In the genomic region with DNA sequence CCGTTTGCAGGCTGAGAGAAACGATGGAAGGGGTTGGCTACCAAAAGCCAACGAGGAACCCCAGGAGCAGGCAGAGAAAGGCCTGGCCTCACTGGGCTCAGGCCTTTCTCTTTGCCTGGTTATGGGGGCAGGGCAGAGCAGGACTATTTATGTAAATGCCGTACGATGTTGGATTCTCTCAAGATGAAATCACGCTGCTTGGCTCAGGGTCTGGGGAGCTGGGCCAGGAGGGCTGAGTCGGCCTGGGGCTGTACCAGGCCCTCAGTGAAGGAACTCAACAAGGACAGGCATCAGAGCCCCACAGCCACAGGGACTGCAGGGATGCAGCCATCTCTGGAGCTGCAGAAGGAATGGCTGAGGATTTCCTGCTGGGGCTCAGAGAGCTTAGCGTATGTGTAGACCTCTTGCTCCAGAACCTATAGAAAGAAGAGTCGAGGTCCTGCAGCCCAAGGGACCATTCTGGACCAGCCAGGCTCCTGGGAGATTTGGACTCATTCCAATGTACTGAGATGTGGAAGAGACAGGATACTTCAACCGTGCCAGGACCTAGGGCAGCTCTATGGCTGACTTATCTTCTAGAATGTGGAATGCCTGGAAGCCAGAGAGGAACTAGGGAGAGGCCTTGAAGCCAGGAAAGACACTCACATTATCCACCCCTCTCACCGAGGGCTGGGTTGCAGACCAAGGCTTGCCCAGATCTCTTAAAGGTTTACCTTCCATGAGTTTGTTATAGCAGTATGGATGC, we compare ENCODE assay signal across 11 mouse cellular contexts. TPM values are rescaled to one million over a fixed set of nuclear protein-coding genes. Genes with fewer than 3 reads are reported as not detected.
A peak's percentile ranks its signal among the peaks of the same experiment; 100 is the strongest.
DNase-seq lines count a peak whose midpoint lies in the region; ATAC-seq and TF ChIP-seq lines count a peak whose summit lies in the region.
"Had no signal": no experiment of that assay in that cellular context is flagged by ENCODE, and none has a peak within 500 bp of the region (broad histone marks: within the 10 kb centered on the region; RNA-seq: fewer than 3 reads in every experiment).

No protein-coding gene starts in this region.

- 70% methylated on average over 11 of the region's 11 CpGs for WGBS in heart, embryonic 10.5 days
- 26% methylated on average over 11 of the region's 11 CpGs for WGBS in heart, postnatal 0 days
- WGBS in forebrain, embryonic 11.5 days = 80% methylated on average over 11 of the region's 11 CpGs
- 78% methylated on average over 11 of the region's 11 CpGs for WGBS in midbrain, embryonic 13.5 days

- H3K27me3 ChIP-seq in heart, embryonic 10.5 days (ENCODE audit: insufficient read depth, poor library complexity, severe bottlenecking) = no peaks in the 10 kb centered on the region
- no peaks in the 10 kb centered on the region for H3K27me3 ChIP-seq in heart, postnatal 0 days (ENCODE audit: control insufficient read depth, insufficient read depth, low read length)
- no peaks in the 10 kb centered on the region for H3K27me3 ChIP-seq in forebrain, embryonic 11.5 days (ENCODE audit: control insufficient read depth, insufficient read depth, low read length)
- no peaks in the 10 kb centered on the region for H3K27me3 ChIP-seq in midbrain, embryonic 13.5 days

- no peaks in the 10 kb centered on the region for H3K36me3 ChIP-seq in heart, embryonic 10.5 days
- H3K36me3 ChIP-seq in heart, postnatal 0 days (replicated peaks; ENCODE audit: control insufficient read depth, insufficient read depth, low read length) = no peaks in the 10 kb centered on the region
- H3K36me3 ChIP-seq in forebrain, embryonic 11.5 days (ENCODE audit: control insufficient read depth, insufficient read depth, low read length) = no peaks in the 10 kb centered on the region
- no peaks in the 10 kb centered on the region for H3K36me3 ChIP-seq in midbrain, embryonic 13.5 days

- no peak overlapping the region for H3K9ac ChIP-seq in heart, postnatal 0 days (replicated peaks; ENCODE audit: low read depth, low read length)
- no peak overlapping the region for H3K9ac ChIP-seq in forebrain, embryonic 11.5 days (ENCODE audit: low read length)
- no peak overlapping the region for H3K9ac ChIP-seq in midbrain, embryonic 13.5 days (replicated peaks)
- H3K9ac ChIP-seq: liver, postnatal 0 days had no signal

- H3K4me2 ChIP-seq in heart, postnatal 0 days (ENCODE audit: low read depth, low read length) = no peak overlapping the region
- no peak overlapping the region for H3K4me2 ChIP-seq in forebrain, embryonic 11.5 days (ENCODE audit: low read depth, low read length, severe bottlenecking)
- H3K4me2 ChIP-seq in midbrain, embryonic 13.5 days (replicated peaks) = no peak overlapping the region

- H3K27ac ChIP-seq in heart, embryonic 10.5 days = no peak overlapping the region
- peak overlapping the region; percentile 58 for H3K27ac ChIP-seq in heart, postnatal 0 days (ENCODE audit: low read depth)
- no peak overlapping the region for H3K27ac ChIP-seq in forebrain, embryonic 11.5 days (ENCODE audit: low read depth, low read length)
- H3K27ac ChIP-seq in midbrain, embryonic 13.5 days = no peak overlapping the region
- H3K27ac ChIP-seq: kidney, postnatal 0 days had no signal

- ATAC-seq in erythroblast, adult 5-6 weeks (replicated peaks; ENCODE audit: low FRiP score, poor library complexity, severe bottlenecking) = 0 out of 2 replicates have a peak, but pooled peaks have one; percentile 7
- ATAC-seq in heart, postnatal 0 days (ENCODE audit: insufficient read depth, low read depth) = peak; percentile 72
- ATAC-seq in forebrain, embryonic 11.5 days (replicated peaks; ENCODE audit: low FRiP score) = no peak
- ATAC-seq in midbrain, embryonic 13.5 days = no peak
- ATAC-seq: CD4-positive, CD25-positive, alpha-beta regulatory T cell, adult 4 months; liver, postnatal 0 days had no signal

- TF ChIP-seq CTCF in heart, postnatal 0 days (IDR thresholded peaks at IDR 0.05; ENCODE audit: low read depth) = no peak

- peaks cover 24% of the 10 kb centered on the region for H3K4me1 ChIP-seq in heart, embryonic 10.5 days
- H3K4me1 ChIP-seq in heart, postnatal 0 days (ENCODE audit: control insufficient read depth, insufficient read depth) = 0 out of 2 replicates have a peak, but pooled peaks cover 13% of the 10 kb centered on the region
- H3K4me1 ChIP-seq in forebrain, embryonic 11.5 days (replicated peaks; ENCODE audit: control insufficient read depth, insufficient read depth, low read length) = no peaks in the 10 kb centered on the region
- H3K4me1 ChIP-seq in midbrain, embryonic 13.5 days (replicated peaks) = no peaks in the 10 kb centered on the region

- peak; percentile 96 for DNase-seq in heart, adult 11 months
- DNase-seq in heart, embryonic 10.5 days (ENCODE audit: low spot score) = no peak
- peak; percentile 62 for DNase-seq in heart, postnatal 0 days (ENCODE audit: low spot score)
- peak; percentile 50 for DNase-seq in ovary, postnatal 14 days (ENCODE audit: low spot score)
- no peak for DNase-seq in forebrain, embryonic 11.5 days (ENCODE audit: low spot score)
- DNase-seq in left cerebral cortex, adult 9 months (ENCODE audit: low spot score in 2 of 2) = no peak
- DNase-seq: liver, postnatal 0 days had no signal

- peak; percentile 68; the same call in 1 of the 2 replicates for TF ChIP-seq EP300 in heart, postnatal 0 days (IDR thresholded peaks at IDR 0.05; ENCODE audit: low read depth)

- no peak overlapping the region for H3K4me3 ChIP-seq in heart, embryonic 10.5 days
- no peak overlapping the region for H3K4me3 ChIP-seq in heart, postnatal 0 days (ENCODE audit: low read depth, low read length)
- H3K4me3 ChIP-seq in forebrain, embryonic 11.5 days (ENCODE audit: low read depth, low read length) = no peak overlapping the region
- no peak overlapping the region for H3K4me3 ChIP-seq in midbrain, embryonic 13.5 days (replicated peaks)

- H3K9me3 ChIP-seq in heart, embryonic 10.5 days = no peaks in the 10 kb centered on the region
- no peaks in the 10 kb centered on the region for H3K9me3 ChIP-seq in heart, postnatal 0 days (replicated peaks; ENCODE audit: control insufficient read depth, low read length)
- no peaks in the 10 kb centered on the region for H3K9me3 ChIP-seq in forebrain, embryonic 11.5 days (ENCODE audit: control insufficient read depth, low read length)
- no peaks in the 10 kb centered on the region for H3K9me3 ChIP-seq in midbrain, embryonic 13.5 days

RNA-seq across cellular contexts. Expression of gene Prss38, which starts 29.1 kb away (rescaled TPM):
- polyA plus RNA-seq in heart, embryonic 10.5 days (2016; fragmentation: Nextera tagmentation; extraction: Ambion mirVana) = not detected in 2 replicates
- not detected in 2 replicates for total RNA-seq in erythroblast, adult 5-6 weeks (2015; ENCODE audit: low replicate concordance)
- not detected in 2 replicates for total RNA-seq in erythroblast, adult 5-6 weeks (2017; ENCODE audit: low replicate concordance)
- total RNA-seq in heart, postnatal 0 days (2014; rRNA removed; ENCODE audit: low replicate concordance) = not detected in 2 replicates
- polyA plus RNA-seq in heart, postnatal 0 days (2015; fragmentation: Nextera tagmentation; extraction: Ambion mirVana) = not detected in 2 replicates
- not detected in 2 replicates for polyA plus RNA-seq in forebrain, embryonic 11.5 days (2014; fragmentation: Nextera tagmentation; extraction: Ambion mirVana)
- not detected in 2 replicates for polyA plus RNA-seq in midbrain, embryonic 13.5 days (2015; fragmentation: Nextera tagmentation; extraction: Ambion mirVana)
- polyA plus RNA-seq: CD4-positive, CD25-positive, alpha-beta regulatory T cell, adult 4 months; kidney, postnatal 0 days; liver, postnatal 0 days had no signal

RNA-seq across cellular contexts. Expression of gene Wnt9a, which starts 39.6 kb away (rescaled TPM):
- 3.8 and 4.1 TPM in 2 replicates for polyA plus RNA-seq in heart, embryonic 10.5 days (2016; fragmentation: Nextera tagmentation; extraction: Ambion mirVana)
- total RNA-seq in erythroblast, adult 5-6 weeks (2015; ENCODE audit: low replicate concordance) = not detected in 2 replicates
- not detected in 2 replicates for total RNA-seq in erythroblast, adult 5-6 weeks (2017; ENCODE audit: low replicate concordance)
- 3.4 and 4.0 TPM in 2 replicates for total RNA-seq in heart, postnatal 0 days (2014; rRNA removed; ENCODE audit: low replicate concordance)
- polyA plus RNA-seq in heart, postnatal 0 days (2015; fragmentation: Nextera tagmentation; extraction: Ambion mirVana) = 2.8 and 2.9 TPM in 2 replicates
- 4.3 and 4.7 TPM in 2 replicates for polyA plus RNA-seq in forebrain, embryonic 11.5 days (2014; fragmentation: Nextera tagmentation; extraction: Ambion mirVana)
- polyA plus RNA-seq in midbrain, embryonic 13.5 days (2015; fragmentation: Nextera tagmentation; extraction: Ambion mirVana) = 2.9 and 6.0 TPM in 2 replicates
- polyA plus RNA-seq: CD4-positive, CD25-positive, alpha-beta regulatory T cell, adult 4 months had no signal

RNA-seq across cellular contexts. Expression of gene Wnt3a, which starts 55.8 kb away (rescaled TPM):
- polyA plus RNA-seq in heart, embryonic 10.5 days (2016; fragmentation: Nextera tagmentation; extraction: Ambion mirVana) = 0.08 TPM in 1 of 2 replicates, not detected in the other
- not detected in 2 replicates for total RNA-seq in erythroblast, adult 5-6 weeks (2015; ENCODE audit: low replicate concordance)
- total RNA-seq in erythroblast, adult 5-6 weeks (2017; ENCODE audit: low replicate concordance) = 0.42 TPM in 1 of 2 replicates, not detected in the other
- total RNA-seq in heart, postnatal 0 days (2014; rRNA removed; ENCODE audit: low replicate concordance) = not detected in 2 replicates
- polyA plus RNA-seq in heart, postnatal 0 days (2015; fragmentation: Nextera tagmentation; extraction: Ambion mirVana) = not detected in 2 replicates
- 4.9 and 5.9 TPM in 2 replicates for polyA plus RNA-seq in forebrain, embryonic 11.5 days (2014; fragmentation: Nextera tagmentation; extraction: Ambion mirVana)
- polyA plus RNA-seq in midbrain, embryonic 13.5 days (2015; fragmentation: Nextera tagmentation; extraction: Ambion mirVana) = 0.68 and 3.0 TPM in 2 replicates
- polyA plus RNA-seq: CD4-positive, CD25-positive, alpha-beta regulatory T cell, adult 4 months; kidney, postnatal 0 days; liver, postnatal 0 days had no signal

Comparison
In these comparisons a context has a peak if more than half of its experiments do, and no peak if none do; other contexts are left out.
1. DNase-seq: peak in heart, adult 11 months (single experiment), heart, postnatal 0 days (single experiment) and ovary, postnatal 14 days (single experiment); none in heart, embryonic 10.5 days (single experiment), forebrain, embryonic 11.5 days (single experiment) and left cerebral cortex, adult 9 months (0 of 2).
2. ATAC-seq: peak in erythroblast, adult 5-6 weeks (single experiment) and heart, postnatal 0 days (single experiment); none in forebrain, embryonic 11.5 days (single experiment) and midbrain, embryonic 13.5 days (single experiment).